Mouse (Mus musculus) intestine, postnatal 0 days (tissue): ENCODE measurements around the gene Myo18b. TPM values are rescaled to one million over a fixed set of nuclear protein-coding genes. Genes with fewer than 3 reads are reported as not detected.

Experiments
- ATAC-seq: fragments of 200-750 bp; cut with Nextera tagmentation; 2 replicates; pipeline ENCODE4 v1.8.0; 2017; ENCODE audit warnings: mild to moderate bottlenecking, moderate TSS enrichment, moderate library complexity
- H3K27ac ChIP-seq: fragments of 300-500 bp; sonication (generic); 2 replicates; pipeline ENCODE4 v1.5.1; 2014; ENCODE audit warnings: mild to moderate bottlenecking, low read depth, low read length, moderate library complexity
- H3K27me3 ChIP-seq: fragments of 300-500 bp; sonication (generic); replicated peaks from 2 replicates; pipeline ENCODE4 v1.6.1; 2014; ENCODE audit warnings: low read length, mixed read lengths; ENCODE audit not compliant: control insufficient read depth, insufficient read depth
- H3K36me3 ChIP-seq: fragments of 300-500 bp; sonication (generic); 2 replicates; pipeline ENCODE4 v1.6.1; 2014; ENCODE audit warnings: mild to moderate bottlenecking, moderate library complexity; ENCODE audit not compliant: control insufficient read depth, insufficient read depth
- H3K4me1 ChIP-seq: fragments of 300-500 bp; sonication (generic); replicated peaks from 2 replicates; pipeline ENCODE4 v1.6.1; 2014; ENCODE audit warnings: antibody characterized with exemption, low read length, mixed read lengths; ENCODE audit not compliant: control insufficient read depth, insufficient read depth
- H3K4me2 ChIP-seq: fragments of 300-500 bp; sonication (generic); replicated peaks from 2 replicates; pipeline ENCODE4 v1.6.1; 2014; ENCODE audit warnings: low read depth, mild to moderate bottlenecking, moderate library complexity
- H3K4me3 ChIP-seq: fragments of 300-500 bp; sonication (generic); 2 replicates; pipeline ENCODE4 v1.5.1; 2014; ENCODE audit warnings: low read depth, low read length
- H3K9ac ChIP-seq: fragments of 300-500 bp; sonication (generic); 2 replicates; pipeline ENCODE4 v1.6.1; 2014; ENCODE audit warnings: mild to moderate bottlenecking, low read depth, low read length
- H3K9me3 ChIP-seq: fragments of 300-500 bp; sonication (generic); 2 replicates; pipeline ENCODE4 v1.6.1; 2016; ENCODE audit warnings: mixed run types; ENCODE audit not compliant: control insufficient read depth
- CTCF ChIP-seq: sonication (generic); IDR thresholded peaks from 2 replicates; pipeline ENCODE4 v1.5.1; 2016; ENCODE audit warnings: low read depth, mild to moderate bottlenecking, control low read depth, antibody characterized with exemption, moderate library complexity
- WGBS: fragments of 180-500 bp; shearing (Covaris S2); extraction: QIAGEN DNeasy Blood & Tissue Kit; methylation state at CpG from one replicate; pipeline ENCODE4 v1.1.7; 2014; 5-methylcytosine and 5-hydroxymethylcytosine counted together
- polyA plus RNA-seq: library from polyadenylated mRNA; unstranded; fragments of >200 nt; fragmentation: Nextera tagmentation; extraction: Ambion mirVana; gene quantifications from 2 replicates; pipeline ENCODE4 v1.2.1, GENCODE M21; 2015

The Myo18b gene
- polyA plus RNA-seq, 1 experiment from 2014 or later, result 0.09 TPM

- no peak for TF ChIP-seq CTCF
- no peak for ATAC-seq
- 71% methylated on average over 4 of the region's 4 CpGs for WGBS
Observed at GRCm38 (mm10) chr5:112652036-112652435, 244.1 kb downstream of the Myo18b start.

GRCm38 (mm10) chr5:112649164-112649702 is 246.9 kb downstream of the Myo18b start:
- Histone ChIP-seq H3K4me3 (no peak overlapping the region), H3K27ac (no peak overlapping the region), H3K36me3 (no peaks in the 10 kb centered on the region), H3K4me1 (no peaks in the 10 kb centered on the region), H3K9me3 (no peaks in the 10 kb centered on the region), H3K4me2 (no peak overlapping the region), H3K27me3 (no peaks in the 10 kb centered on the region), H3K9ac (no peak overlapping the region)
- WGBS, result 79% methylated on average over 6 of the region's 6 CpGs
- no peak for TF ChIP-seq CTCF
- ATAC-seq, result no peak

More at GRCm38 (mm10) chr5:112652036-112652435, 244.1 kb downstream of the Myo18b start:
- Histone ChIP-seq H3K9me3 (no peaks in the 10 kb centered on the region), H3K27me3 (peaks cover 4% of the 10 kb centered on the region; the same call in 1 of the 2 replicates), H3K27ac (no peak overlapping the region), H3K9ac (no peak overlapping the region), H3K4me3 (no peak overlapping the region), H3K4me2 (no peak overlapping the region), H3K4me1 (no peaks in the 10 kb centered on the region), H3K36me3 (no peaks in the 10 kb centered on the region)

DNA sequence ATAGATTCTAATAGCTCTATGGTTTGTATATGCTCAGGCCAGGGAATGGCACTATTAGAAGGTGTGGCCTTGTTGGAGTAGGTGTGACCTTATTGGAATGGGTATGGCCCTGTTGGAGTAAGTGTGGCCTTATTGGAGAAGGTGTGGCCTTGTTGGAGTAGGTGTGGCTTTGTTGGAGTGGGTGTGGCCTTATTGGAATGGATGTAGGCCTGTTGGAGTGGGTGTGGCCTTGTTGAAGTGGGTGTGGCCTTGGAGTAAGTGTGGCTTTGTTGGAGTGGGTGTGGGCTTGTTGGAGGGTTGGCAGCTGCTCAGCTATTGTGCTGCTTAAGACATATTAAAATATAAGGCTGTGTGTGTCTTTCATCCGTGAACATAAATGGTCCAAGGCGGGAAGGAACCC is 249.3 kb downstream of the Myo18b start:
- H3K4me3 ChIP-seq, result no peak overlapping the region
- TF ChIP-seq CTCF, result no peak

DNA sequence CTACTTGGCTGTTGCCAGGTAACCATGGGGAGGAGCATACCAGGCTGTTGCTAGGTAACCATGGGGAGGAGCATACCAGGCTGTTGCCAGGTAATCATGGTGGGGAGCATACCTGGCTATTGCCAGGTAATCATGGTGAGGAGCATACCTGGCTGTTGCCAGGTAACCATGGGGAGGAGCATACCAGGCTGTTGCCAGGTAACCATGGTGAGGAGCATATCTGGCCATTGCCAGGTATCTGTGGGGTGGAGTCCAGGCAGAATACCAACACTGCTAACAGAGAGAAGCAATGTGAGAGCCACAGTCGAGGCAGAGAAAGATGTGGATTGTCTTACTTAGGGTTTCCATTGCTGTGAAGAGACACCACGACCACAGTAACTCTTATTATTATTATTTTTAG is 250.6 kb downstream of the Myo18b start:
- 74% methylated on average over 2 of the region's 2 CpGs for WGBS
- no peaks in the 10 kb centered on the region for H3K27me3 ChIP-seq

More for the DNA sequence above, 249.3 kb downstream of the Myo18b start:
- no peak for ATAC-seq
- H3K27me3 ChIP-seq, result no peaks in the 10 kb centered on the region
- no peaks in the 10 kb centered on the region for H3K9me3 ChIP-seq
- H3K36me3 ChIP-seq, result no peaks in the 10 kb centered on the region
- no peak overlapping the region for H3K27ac ChIP-seq
- no peak overlapping the region for H3K4me2 ChIP-seq
- H3K9ac ChIP-seq, result no peak overlapping the region
- no peaks in the 10 kb centered on the region for H3K4me1 ChIP-seq
- WGBS, result 87% methylated on average over 2 of the region's 2 CpGs

DNA sequence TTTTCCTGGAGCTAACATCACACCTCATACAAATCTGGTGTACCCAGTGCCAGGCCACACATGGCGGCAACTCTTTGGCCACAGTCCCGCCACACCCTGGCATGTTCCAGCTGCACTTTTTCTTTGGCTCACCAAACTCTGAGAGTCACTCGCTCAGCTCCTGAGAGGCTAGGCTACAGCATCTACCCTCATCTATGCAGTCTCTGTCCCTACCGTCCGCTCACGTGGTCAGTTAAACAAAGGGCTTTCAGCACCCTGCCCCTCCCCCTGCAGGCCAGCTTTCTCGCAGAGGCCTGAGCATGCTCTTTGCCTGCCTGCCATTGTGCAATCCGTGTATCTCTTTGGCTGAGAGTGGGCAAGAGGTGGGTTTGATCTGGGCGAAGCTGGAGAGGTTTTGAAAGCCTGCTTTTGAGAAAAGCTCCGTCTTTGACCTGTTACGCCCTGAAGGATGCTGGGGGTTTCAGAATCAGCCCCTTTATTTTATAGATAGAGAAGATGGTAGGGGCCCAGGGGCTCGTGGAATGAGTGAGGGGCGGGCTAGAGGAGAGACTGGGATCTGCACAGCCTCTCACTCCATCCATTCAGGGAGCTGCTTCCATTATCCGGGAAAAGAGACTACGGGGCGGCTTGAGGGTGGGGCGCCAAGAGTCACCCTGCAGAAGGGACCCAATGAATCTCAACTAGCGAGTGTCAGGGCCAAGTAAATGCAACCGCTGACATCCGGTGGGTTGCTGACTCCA is 252.5 kb downstream of the Myo18b start:
- Histone ChIP-seq H3K9ac (no peak overlapping the region), H3K27ac (no peak overlapping the region), H3K4me3 (no peak overlapping the region), H3K27me3 (no peaks in the 10 kb centered on the region), H3K4me1 (no peaks in the 10 kb centered on the region), H3K4me2 (no peak overlapping the region), H3K9me3 (no peaks in the 10 kb centered on the region), H3K36me3 (no peaks in the 10 kb centered on the region)
- WGBS, result 53% methylated on average over 20 of the region's 20 CpGs
- no peak for ATAC-seq
- TF ChIP-seq CTCF, result no peak

More for the DNA sequence above, 250.6 kb downstream of the Myo18b start:
- ATAC-seq, result no peak
- Histone ChIP-seq H3K4me2 (no peak overlapping the region), H3K9me3 (no peaks in the 10 kb centered on the region), H3K36me3 (no peaks in the 10 kb centered on the region), H3K4me1 (no peaks in the 10 kb centered on the region), H3K4me3 (no peak overlapping the region), H3K9ac (no peak overlapping the region), H3K27ac (no peak overlapping the region)
- TF ChIP-seq CTCF, result no peak

GRCm38 (mm10) chr5:112642731-112643130 is 253.4 kb downstream of the Myo18b start:
- H3K4me2 ChIP-seq, result no peak overlapping the region
- WGBS, result 57% methylated on average over 10 of the region's 10 CpGs
- H3K36me3 ChIP-seq, result no peaks in the 10 kb centered on the region
- H3K4me1 ChIP-seq, result no peaks in the 10 kb centered on the region
- TF ChIP-seq CTCF, result peak; percentile 74
- H3K27me3 ChIP-seq, result no peaks in the 10 kb centered on the region
- no peak overlapping the region for H3K27ac ChIP-seq
- no peaks in the 10 kb centered on the region for H3K9me3 ChIP-seq
- H3K9ac ChIP-seq, result no peak overlapping the region
- no peak for ATAC-seq
- no peak overlapping the region for H3K4me3 ChIP-seq
